Mouse (Mus musculus) liver, postnatal 0 days (tissue): ENCODE measurements around the gene Ppp1r1c. TPM values are rescaled to one million over a fixed set of nuclear protein-coding genes. Genes with fewer than 3 reads are reported as not detected.
A peak's percentile ranks its signal among the peaks of the same experiment; 100 is the strongest.

Experiments
- ATAC-seq: fragments of 200-750 bp; cut with Nextera tagmentation; 2 replicates; pipeline ENCODE4 v1.8.0; 2017; ENCODE audit warnings: mild to moderate bottlenecking, moderate library complexity
- DNase-seq: peaks from one replicate; pipeline ENCODE4 v3.0.0-alpha.2; 2016
- H3K27ac ChIP-seq: fragments of 300-500 bp; sonication (generic); 2 replicates; pipeline ENCODE4 v1.5.1; 2014; ENCODE audit warnings: antibody characterized with exemption, moderate library complexity, mild to moderate bottlenecking, low read depth
- H3K27me3 ChIP-seq: fragments of 300-500 bp; sonication (generic); 2 replicates; pipeline ENCODE4 v1.6.1; 2014; ENCODE audit warnings: low read length, control low read depth, mixed read lengths; ENCODE audit not compliant: insufficient read depth
- H3K36me3 ChIP-seq: fragments of 300-500 bp; sonication (generic); replicated peaks from 2 replicates; pipeline ENCODE4 v1.6.1; 2014; ENCODE audit warnings: mild to moderate bottlenecking, control low read depth, low read length, moderate library complexity, mixed read lengths; ENCODE audit not compliant: insufficient read depth
- H3K4me1 ChIP-seq: fragments of 300-500 bp; sonication (generic); 2 replicates; pipeline ENCODE4 v1.6.1; 2014; ENCODE audit warnings: antibody characterized with exemption, mild to moderate bottlenecking, control low read depth; ENCODE audit not compliant: insufficient read depth
- H3K4me2 ChIP-seq: fragments of 300-500 bp; sonication (generic); 2 replicates; pipeline ENCODE4 v1.6.1; 2014; ENCODE audit warnings: low read depth, mild to moderate bottlenecking, low read length, moderate library complexity, mixed read lengths
- H3K4me3 ChIP-seq: fragments of 300-500 bp; sonication (generic); 2 replicates; pipeline ENCODE4 v1.5.1; 2014; ENCODE audit warnings: low read depth, low read length
- H3K9ac ChIP-seq: fragments of 300-500 bp; sonication (generic); replicated peaks from 2 replicates; pipeline ENCODE4 v1.6.1; 2014; ENCODE audit warnings: mild to moderate bottlenecking, moderate library complexity
- H3K9me3 ChIP-seq: fragments of 300-500 bp; sonication (generic); 2 replicates; pipeline ENCODE4 v1.6.1; 2016; ENCODE audit warnings: mild to moderate bottlenecking, control low read depth, low read length, mixed read lengths
- CTCF ChIP-seq: sonication (generic); IDR thresholded peaks from 2 replicates; pipeline ENCODE4 v1.5.1; 2016; ENCODE audit warnings: antibody characterized with exemption, low read depth
- EP300 ChIP-seq: IDR thresholded peaks from 2 replicates; pipeline ENCODE4 v1.6.1; 2016; ENCODE audit warnings: antibody characterized with exemption, low read depth, mild to moderate bottlenecking
- WGBS: fragments of 180-500 bp; shearing (Covaris S2); extraction: QIAGEN DNeasy Blood & Tissue Kit; methylation state at CpG from one replicate; pipeline ENCODE4 v1.1.7; 2014; ENCODE audit not compliant: insufficient replicate concordance; 5-methylcytosine and 5-hydroxymethylcytosine counted together
- polyA plus RNA-seq: library from polyadenylated mRNA; unstranded; fragments of >200 nt; fragmentation: Nextera tagmentation; extraction: Ambion mirVana; gene quantifications from 2 replicates; pipeline ENCODE4 v1.2.1, GENCODE M21; 2015

Ppp1r1c gene
- polyA plus RNA-seq, 1 experiment from 2014 or later = not detected

DNA sequence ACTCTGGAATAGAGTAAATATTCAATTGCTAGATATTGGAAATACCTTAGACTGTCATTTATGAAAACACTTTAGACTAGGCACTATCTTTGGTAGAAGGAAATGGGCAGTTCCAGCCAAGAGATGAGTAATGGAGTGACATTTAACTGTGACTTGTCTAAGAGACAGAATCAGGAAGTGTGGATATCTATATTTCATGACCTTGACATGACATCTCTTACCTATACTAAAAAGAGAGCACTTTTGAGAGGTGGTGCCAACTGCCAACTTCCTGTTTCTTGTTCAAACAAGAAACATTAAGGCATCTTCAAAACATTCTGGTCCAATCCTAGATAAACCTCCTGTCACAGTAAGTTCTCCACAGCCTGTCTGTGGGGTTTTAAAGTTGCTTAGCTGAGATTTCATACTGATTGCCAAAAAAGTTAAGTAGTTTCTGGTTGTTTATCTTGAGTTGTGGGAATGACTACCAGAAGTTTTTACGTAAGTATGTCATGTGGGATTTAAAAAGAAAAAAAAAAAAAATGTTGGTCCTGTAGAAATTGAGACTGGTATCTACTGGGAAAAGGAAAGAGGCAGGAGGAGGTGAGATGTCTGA lies 29.8 kb upstream of the Ppp1r1c start:
- TF ChIP-seq EP300 (no peak), CTCF (no peak)
- H3K36me3 ChIP-seq = peaks cover 6% of the 10 kb centered on the region
- DNase-seq = no peak
- no peaks in the 10 kb centered on the region for H3K27me3 ChIP-seq
- no peaks in the 10 kb centered on the region for H3K4me1 ChIP-seq
- no peak overlapping the region for H3K27ac ChIP-seq
- WGBS = 44% methylated on average over 1 of the region's 1 CpGs
- no peak overlapping the region for H3K4me2 ChIP-seq
- H3K9me3 ChIP-seq = no peaks in the 10 kb centered on the region
- no peak overlapping the region for H3K9ac ChIP-seq
- no peak overlapping the region for H3K4me3 ChIP-seq
- ATAC-seq = no peak

DNA sequence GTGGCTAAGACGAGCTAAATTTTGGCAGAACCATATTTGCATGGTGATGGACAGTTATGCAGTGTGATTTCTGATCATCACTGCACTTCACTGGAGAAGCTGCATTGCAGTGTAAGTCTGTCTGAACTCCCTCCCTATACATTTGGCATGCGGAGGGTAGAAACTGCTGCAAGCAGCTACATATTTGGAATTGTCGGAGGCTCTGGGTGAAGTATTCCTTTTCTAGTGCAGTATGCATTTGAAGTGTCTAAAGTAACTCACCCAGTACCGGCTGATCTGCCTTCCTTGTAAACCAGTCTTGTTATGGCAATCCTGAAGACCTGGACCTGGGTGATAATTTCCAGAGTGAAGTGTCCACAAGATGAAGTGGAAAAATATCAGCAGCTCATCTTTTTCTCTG lies 25.9 kb upstream of the Ppp1r1c start:
- H3K9ac ChIP-seq = no peak overlapping the region
- no peak overlapping the region for H3K4me2 ChIP-seq
- H3K27me3 ChIP-seq = no peaks in the 10 kb centered on the region
- DNase-seq = no peak
- 79% methylated on average over 4 of the region's 4 CpGs for WGBS
- TF ChIP-seq CTCF (no peak), EP300 (no peak)
- H3K36me3 ChIP-seq = peaks cover 3% of the 10 kb centered on the region; the same call in 1 of the 2 replicates
- no peaks in the 10 kb centered on the region for H3K9me3 ChIP-seq
- no peak overlapping the region for H3K27ac ChIP-seq
- ATAC-seq = no peak
- H3K4me1 ChIP-seq = no peaks in the 10 kb centered on the region
- H3K4me3 ChIP-seq = no peak overlapping the region

DNA sequence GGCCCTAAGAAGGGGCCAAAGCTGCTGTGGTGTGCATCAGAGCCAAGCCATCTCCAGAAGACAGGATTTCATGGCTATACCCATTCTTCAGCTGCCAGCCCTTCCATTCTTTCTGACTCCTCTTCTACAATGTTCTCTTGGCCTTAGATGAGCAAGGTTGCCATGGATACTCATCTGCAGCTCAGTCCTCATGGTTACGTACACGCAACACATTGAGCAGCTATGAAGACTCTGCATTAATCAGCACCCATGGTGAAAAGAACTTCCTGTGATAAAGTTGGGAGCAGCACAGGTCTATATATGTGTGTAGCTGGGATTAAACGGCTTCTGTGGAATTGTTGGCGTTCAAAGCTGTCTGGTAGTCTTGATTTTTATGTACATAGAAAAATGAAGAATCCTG lies 24.3 kb upstream of the Ppp1r1c start:
- Histone ChIP-seq H3K27me3 (no peaks in the 10 kb centered on the region), H3K4me3 (no peak overlapping the region), H3K27ac (no peak overlapping the region), H3K4me2 (no peak overlapping the region), H3K36me3 (peaks cover 3% of the 10 kb centered on the region; the same call in 1 of the 2 replicates), H3K9ac (no peak overlapping the region), H3K4me1 (no peaks in the 10 kb centered on the region), H3K9me3 (no peaks in the 10 kb centered on the region)
- DNase-seq (no peak), ATAC-seq (no peak)
- 85% methylated on average over 4 of the region's 4 CpGs for WGBS
- TF ChIP-seq EP300 = no peak
- TF ChIP-seq CTCF = no peak

DNA sequence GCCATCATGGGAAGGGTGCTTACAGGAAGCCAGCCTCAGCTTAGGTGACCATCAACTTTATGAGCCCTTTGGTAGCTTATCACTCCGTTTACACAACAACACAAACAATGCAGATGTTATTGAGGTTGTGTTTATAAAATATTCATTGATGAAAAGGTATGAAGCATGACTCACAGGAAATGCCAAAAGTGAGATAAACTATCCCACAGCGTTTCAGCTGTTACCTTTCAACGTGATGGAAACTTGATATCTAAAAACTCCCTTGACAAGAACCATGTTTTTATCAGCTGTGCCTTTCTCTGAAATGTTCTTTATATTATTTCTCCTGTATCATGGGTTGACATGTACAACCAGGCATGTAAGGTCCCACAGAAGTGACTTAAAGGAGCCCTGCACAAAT lies 16.7 kb upstream of the Ppp1r1c start:
- Histone ChIP-seq H3K27ac (no peak overlapping the region), H3K27me3 (no peaks in the 10 kb centered on the region), H3K4me1 (no peaks in the 10 kb centered on the region), H3K4me3 (no peak overlapping the region), H3K9ac (no peak overlapping the region), H3K9me3 (no peaks in the 10 kb centered on the region), H3K4me2 (no peak overlapping the region), H3K36me3 (no peaks in the 10 kb centered on the region)
- WGBS = 49% methylated on average over 3 of the region's 3 CpGs
- TF ChIP-seq CTCF (no peak), EP300 (no peak)
- DNase-seq = no peak
- ATAC-seq = no peak

DNA sequence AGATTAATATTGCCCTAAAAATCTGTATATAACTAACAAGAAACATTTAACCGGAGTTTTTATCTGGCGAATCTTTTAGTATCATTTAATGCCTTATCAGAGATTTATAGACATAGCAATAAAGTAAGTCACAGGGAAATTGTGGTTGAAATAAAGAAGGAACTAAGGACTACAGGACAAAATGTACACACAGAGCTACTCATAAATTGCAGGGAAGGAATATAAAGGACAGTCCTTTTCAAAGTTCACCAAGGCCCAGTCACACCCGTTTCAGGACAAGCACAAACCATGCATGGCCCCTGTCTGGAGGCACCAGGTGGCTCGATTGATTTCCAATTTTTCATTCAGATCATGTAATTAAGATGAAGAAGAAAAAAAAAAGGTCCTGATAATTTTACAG lies 12.4 kb upstream of the Ppp1r1c start:
- WGBS = 85% methylated on average over 4 of the region's 4 CpGs
- H3K4me1 ChIP-seq = no peaks in the 10 kb centered on the region

DNA sequence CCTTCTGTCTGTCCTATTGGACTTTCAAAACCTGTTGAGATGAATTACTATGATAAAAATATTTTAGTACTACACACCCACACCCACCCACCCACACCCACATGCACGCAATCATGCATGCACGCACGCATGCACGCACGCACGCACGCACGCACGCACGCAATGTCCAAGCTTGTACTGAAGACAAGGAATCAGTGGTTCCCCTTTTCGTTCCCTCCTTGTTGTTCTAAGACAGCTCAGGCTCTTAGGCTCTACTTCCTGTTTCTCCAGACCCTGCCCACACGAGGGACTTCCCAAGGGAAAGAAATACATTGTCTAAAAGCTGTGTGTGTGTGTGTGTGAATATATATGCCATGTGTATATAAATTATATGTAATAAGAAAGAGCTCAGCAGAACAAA lies 11.6 kb upstream of the Ppp1r1c start:
- no peaks in the 10 kb centered on the region for H3K27me3 ChIP-seq
- ATAC-seq = peak; percentile 74
- H3K27ac ChIP-seq = 0 out of 2 replicates have a peak overlapping the region, but pooled peaks have one; percentile 48
- no peak overlapping the region for H3K4me2 ChIP-seq
- H3K9me3 ChIP-seq = no peaks in the 10 kb centered on the region
- peak; percentile 35 for DNase-seq
- no peak overlapping the region for H3K9ac ChIP-seq
- H3K4me1 ChIP-seq = no peaks in the 10 kb centered on the region
- TF ChIP-seq EP300 = no peak
- TF ChIP-seq CTCF = no peak
- H3K36me3 ChIP-seq = no peaks in the 10 kb centered on the region
- H3K4me3 ChIP-seq = no peak overlapping the region
- 46% methylated on average over 12 of the region's 12 CpGs for WGBS

More for the DNA sequence above, 12.4 kb upstream of the Ppp1r1c start:
- ATAC-seq (no peak), DNase-seq (no peak)
- H3K4me3 ChIP-seq = no peak overlapping the region
- H3K36me3 ChIP-seq = no peaks in the 10 kb centered on the region
- no peaks in the 10 kb centered on the region for H3K9me3 ChIP-seq
- H3K27me3 ChIP-seq = no peaks in the 10 kb centered on the region
- H3K27ac ChIP-seq = no peak overlapping the region
- no peak for TF ChIP-seq CTCF
- TF ChIP-seq EP300 = no peak
- H3K9ac ChIP-seq = no peak overlapping the region
- H3K4me2 ChIP-seq = no peak overlapping the region
